Mouse (Mus musculus) bone marrow macrophage, adult 2 months (primary cell): ENCODE data around the gene Znhit6.

ENCODE experiments used
- CTCF ChIP-seq: IDR thresholded peaks from 2 replicates; pipeline ENCODE4 v1.5.1; 2012; ENCODE audit warnings: low read depth, mild to moderate bottlenecking, low read length, moderate library complexity
- POLR2A ChIP-seq: IDR thresholded peaks from 2 replicates; pipeline ENCODE4 v1.6.1; 2012; ENCODE audit warnings: mild to moderate bottlenecking, low read depth, low read length, borderline replicate concordance

DNA sequence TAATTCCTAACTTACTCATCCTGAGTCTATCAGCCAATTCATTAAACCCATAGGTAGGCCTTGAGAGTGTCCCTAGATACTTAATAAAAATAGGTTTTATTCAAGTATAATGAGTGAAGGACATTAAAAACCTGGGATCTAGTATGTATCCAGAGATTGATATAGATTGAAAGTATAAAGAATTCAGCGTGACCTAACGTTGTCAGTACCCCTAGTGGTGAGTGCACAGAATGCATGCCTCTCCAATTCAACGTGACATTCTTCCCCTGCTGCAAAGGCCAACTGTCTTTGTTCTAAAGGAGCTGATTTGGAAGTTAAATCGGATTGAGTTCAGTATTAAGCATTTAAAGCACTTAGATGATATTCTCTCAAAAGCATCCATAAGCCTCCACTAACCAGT lies 36.7 kb downstream of the Znhit6 start:
- TF ChIP-seq CTCF: no peak
- TF ChIP-seq POLR2A: no peak
